Mouse (Mus musculus): ENCODE results near the gene Rcor2. TPM values are rescaled to one million over a fixed set of nuclear protein-coding genes. Genes with fewer than 3 reads are reported as not detected.
A peak's percentile ranks its signal among the peaks of the same experiment; 100 is the strongest.

Rcor2 gene
- polyA plus RNA-seq, 1 experiment: 1.8 TPM

DNA sequence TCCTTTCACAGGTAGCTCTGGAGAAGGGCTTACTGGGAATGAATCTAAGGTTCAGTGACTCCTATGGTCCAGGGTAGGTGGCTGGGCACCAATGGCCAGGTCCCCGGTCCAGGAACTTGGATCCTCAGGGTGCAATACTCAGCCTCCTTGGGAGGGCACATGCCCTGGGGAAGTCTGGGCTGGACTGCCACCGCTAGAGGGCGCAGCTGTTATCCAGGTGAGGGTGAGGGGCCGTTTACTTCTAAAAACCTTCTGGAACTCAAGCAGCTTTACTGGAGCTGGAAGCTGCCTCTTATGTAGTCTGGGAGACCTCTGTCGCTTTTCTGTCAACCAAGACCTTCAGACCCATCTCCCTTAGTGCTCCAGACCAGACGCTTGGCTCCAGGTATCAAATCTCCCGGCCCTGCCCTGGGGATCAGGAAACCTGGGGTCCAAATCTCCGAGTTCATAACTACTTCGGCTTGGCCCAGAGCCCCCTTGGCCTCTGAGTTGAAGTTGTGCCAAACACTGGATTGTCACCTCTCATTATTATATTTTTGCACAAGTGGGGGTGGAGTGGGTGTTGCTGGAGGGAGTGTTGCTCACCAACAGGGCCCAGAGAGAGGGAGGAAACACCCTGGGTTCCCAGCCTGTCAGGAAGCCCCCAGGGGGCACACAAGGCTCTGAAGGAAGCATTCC, 2.9 kb upstream of the Rcor2 start:
- Histone ChIP-seq H3K27me3 (ENCODE audit: control insufficient read depth, insufficient read depth, low read length) (no peaks in the 10 kb centered on the region; the same call in 1 of the 2 replicates), H3K27ac (ENCODE audit: insufficient read depth, low read length) (no peak overlapping the region), H3K36me3 (ENCODE audit: control insufficient read depth, insufficient read depth, low read length) (no peaks in the 10 kb centered on the region), H3K4me3 (ENCODE audit: extremely low read depth, insufficient read depth, insufficient read length) (no peak overlapping the region), H3K4me1 (ENCODE audit: control insufficient read depth, insufficient read depth, insufficient read length) (peaks cover 18% of the 10 kb centered on the region)
- peak; percentile 93 for TF ChIP-seq CTCF (IDR thresholded peaks at IDR 0.05; ENCODE audit: extremely low read depth, insufficient read depth, insufficient read length, insufficient replicate concordance)
- no peak for TF ChIP-seq POLR2A (IDR thresholded peaks at IDR 0.05; ENCODE audit: low read depth, low read length)
- 31% methylated on average over 9 of the region's 9 CpGs for WGBS
- peak; percentile 48 to 80 for DNase-seq (ENCODE audit: low read depth in 1 of 2, low spot score in 2 of 2)

DNA sequence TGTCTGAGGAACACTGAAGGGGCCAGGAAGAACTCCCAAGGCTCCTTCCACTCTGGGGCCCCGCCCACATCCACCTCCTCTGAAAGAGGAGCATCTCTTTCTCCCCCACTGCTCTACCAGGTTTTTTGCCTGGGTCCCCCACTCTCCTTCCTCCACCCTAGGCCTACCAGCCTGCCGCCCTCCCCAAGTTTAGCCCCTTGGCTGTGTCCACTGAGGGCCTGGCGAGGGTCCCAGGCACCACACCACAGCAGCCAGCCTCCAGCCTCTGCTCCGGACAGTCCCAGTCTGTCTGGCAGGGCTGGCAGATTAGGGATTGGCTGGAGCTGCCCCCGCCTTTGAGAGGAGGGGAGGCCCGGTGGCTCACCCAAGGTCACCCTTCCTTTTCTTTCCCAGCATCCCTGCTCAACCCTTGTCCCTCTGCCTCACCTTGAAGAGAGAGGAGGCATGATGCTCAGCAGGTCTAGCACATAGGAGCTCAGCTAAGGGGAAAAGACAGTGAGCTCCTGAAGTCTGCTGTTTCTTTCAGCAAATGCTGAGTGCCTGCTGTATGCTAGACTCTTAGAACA, 2.3 kb upstream of the Rcor2 start:
- 71% methylated on average over 6 of the region's 6 CpGs for WGBS
- H3K36me3 ChIP-seq (ENCODE audit: control insufficient read depth, insufficient read depth, low read length): no peaks in the 10 kb centered on the region
- no peak overlapping the region for H3K4me3 ChIP-seq (ENCODE audit: extremely low read depth, insufficient read depth, insufficient read length)
- H3K27me3 ChIP-seq (ENCODE audit: control insufficient read depth, insufficient read depth, low read length): no peaks in the 10 kb centered on the region; the same call in 1 of the 2 replicates
- no peak overlapping the region for H3K27ac ChIP-seq (ENCODE audit: insufficient read depth, low read length)
- TF ChIP-seq POLR2A (IDR thresholded peaks at IDR 0.05; ENCODE audit: low read depth, low read length): no peak
- no peak for TF ChIP-seq CTCF (IDR thresholded peaks at IDR 0.05; ENCODE audit: extremely low read depth, insufficient read depth, insufficient read length, insufficient replicate concordance)
- DNase-seq (ENCODE audit: low read depth in 1 of 2, low spot score in 2 of 2): no peak
- peaks cover 24% of the 10 kb centered on the region for H3K4me1 ChIP-seq (ENCODE audit: control insufficient read depth, insufficient read depth, insufficient read length)

DNA sequence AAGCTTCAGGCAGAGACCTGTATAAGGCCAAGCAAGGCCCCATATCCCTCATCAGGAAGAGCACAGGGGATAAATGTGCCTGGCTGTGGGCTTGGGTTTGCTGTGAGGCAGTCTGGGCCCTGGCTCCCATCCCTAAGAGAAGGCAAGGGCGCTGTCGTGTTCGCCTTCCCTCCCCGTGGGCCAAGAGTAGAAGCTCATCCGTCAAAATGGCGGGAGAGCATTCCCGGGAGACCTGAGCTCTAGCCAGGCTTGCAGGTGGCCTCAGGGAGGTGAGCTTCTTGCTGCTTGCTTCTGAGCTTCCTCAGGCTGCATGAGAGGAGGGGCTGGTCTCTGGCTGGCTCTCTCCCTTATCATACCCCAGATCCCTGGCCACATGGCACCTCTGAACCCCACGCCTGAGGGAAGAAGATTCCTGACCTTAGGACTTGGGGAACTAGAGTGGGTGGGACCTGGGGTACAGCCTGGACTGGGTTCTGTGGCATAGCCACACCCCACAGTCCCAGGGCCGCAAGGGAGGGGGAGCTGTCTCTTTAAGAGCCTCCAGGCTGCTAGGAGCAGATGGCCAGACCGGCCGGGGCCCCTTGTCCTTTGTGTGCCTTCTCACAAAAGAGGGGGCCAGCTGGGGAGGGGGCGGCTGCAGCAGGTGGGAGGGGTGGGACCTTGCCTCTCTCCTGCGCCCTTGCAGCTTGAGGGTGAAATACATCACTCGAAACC, 1.5 kb upstream of the Rcor2 start:
- no peak for TF ChIP-seq CTCF (IDR thresholded peaks at IDR 0.05; ENCODE audit: extremely low read depth, insufficient read depth, insufficient read length, insufficient replicate concordance)
- no peak for TF ChIP-seq POLR2A (IDR thresholded peaks at IDR 0.05; ENCODE audit: low read depth, low read length)
- H3K4me1 ChIP-seq (ENCODE audit: control insufficient read depth, insufficient read depth, insufficient read length): peaks cover 25% of the 10 kb centered on the region

DNA sequence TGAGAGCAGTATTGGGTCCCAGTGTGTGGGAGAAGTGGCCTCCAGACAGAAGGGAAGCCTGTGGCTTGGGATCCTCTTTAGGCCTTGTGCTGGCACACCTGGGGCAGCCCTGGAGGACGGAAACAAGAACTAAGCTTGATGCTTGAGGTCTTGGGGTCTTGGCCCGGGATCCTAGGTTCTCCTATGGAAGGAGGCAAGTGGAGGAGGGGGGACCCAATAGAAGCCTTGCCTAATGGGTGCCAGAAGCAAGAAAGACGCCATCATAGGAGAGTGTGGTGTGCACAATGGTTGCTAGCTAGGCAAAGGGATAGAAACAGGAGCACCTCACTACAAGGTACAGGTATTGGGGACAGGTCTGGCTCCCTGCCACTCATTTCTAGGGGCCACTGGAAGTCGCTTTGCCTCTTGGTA, 699 bp upstream of the Rcor2 start:
- H3K27ac ChIP-seq (ENCODE audit: insufficient read depth, low read length): no peak overlapping the region
- H3K27me3 ChIP-seq (ENCODE audit: control insufficient read depth, insufficient read depth, low read length): no peaks in the 10 kb centered on the region; the same call in 1 of the 2 replicates
- no peaks in the 10 kb centered on the region for H3K36me3 ChIP-seq (ENCODE audit: control insufficient read depth, insufficient read depth, low read length)
- DNase-seq (ENCODE audit: low read depth in 1 of 2, low spot score in 2 of 2): no peak
- WGBS: 52% methylated on average over 4 of the region's 4 CpGs
- TF ChIP-seq CTCF (IDR thresholded peaks at IDR 0.05; ENCODE audit: extremely low read depth, insufficient read depth, insufficient read length, insufficient replicate concordance) (no peak), POLR2A (IDR thresholded peaks at IDR 0.05; ENCODE audit: low read depth, low read length) (no peak)
- peaks cover 25% of the 10 kb centered on the region for H3K4me1 ChIP-seq (ENCODE audit: control insufficient read depth, insufficient read depth, insufficient read length)
- H3K4me3 ChIP-seq (ENCODE audit: extremely low read depth, insufficient read depth, insufficient read length): no peak overlapping the region

More for the DNA sequence above, 1.5 kb upstream of the Rcor2 start:
- H3K27me3 ChIP-seq (ENCODE audit: control insufficient read depth, insufficient read depth, low read length): no peaks in the 10 kb centered on the region; the same call in 1 of the 2 replicates
- no peak overlapping the region for H3K27ac ChIP-seq (ENCODE audit: insufficient read depth, low read length)
- no peak for DNase-seq (ENCODE audit: low read depth in 1 of 2, low spot score in 2 of 2)
- no peak overlapping the region for H3K4me3 ChIP-seq (ENCODE audit: extremely low read depth, insufficient read depth, insufficient read length)
- WGBS: 55% methylated on average over 14 of the region's 14 CpGs
- no peaks in the 10 kb centered on the region for H3K36me3 ChIP-seq (ENCODE audit: control insufficient read depth, insufficient read depth, low read length)

DNA sequence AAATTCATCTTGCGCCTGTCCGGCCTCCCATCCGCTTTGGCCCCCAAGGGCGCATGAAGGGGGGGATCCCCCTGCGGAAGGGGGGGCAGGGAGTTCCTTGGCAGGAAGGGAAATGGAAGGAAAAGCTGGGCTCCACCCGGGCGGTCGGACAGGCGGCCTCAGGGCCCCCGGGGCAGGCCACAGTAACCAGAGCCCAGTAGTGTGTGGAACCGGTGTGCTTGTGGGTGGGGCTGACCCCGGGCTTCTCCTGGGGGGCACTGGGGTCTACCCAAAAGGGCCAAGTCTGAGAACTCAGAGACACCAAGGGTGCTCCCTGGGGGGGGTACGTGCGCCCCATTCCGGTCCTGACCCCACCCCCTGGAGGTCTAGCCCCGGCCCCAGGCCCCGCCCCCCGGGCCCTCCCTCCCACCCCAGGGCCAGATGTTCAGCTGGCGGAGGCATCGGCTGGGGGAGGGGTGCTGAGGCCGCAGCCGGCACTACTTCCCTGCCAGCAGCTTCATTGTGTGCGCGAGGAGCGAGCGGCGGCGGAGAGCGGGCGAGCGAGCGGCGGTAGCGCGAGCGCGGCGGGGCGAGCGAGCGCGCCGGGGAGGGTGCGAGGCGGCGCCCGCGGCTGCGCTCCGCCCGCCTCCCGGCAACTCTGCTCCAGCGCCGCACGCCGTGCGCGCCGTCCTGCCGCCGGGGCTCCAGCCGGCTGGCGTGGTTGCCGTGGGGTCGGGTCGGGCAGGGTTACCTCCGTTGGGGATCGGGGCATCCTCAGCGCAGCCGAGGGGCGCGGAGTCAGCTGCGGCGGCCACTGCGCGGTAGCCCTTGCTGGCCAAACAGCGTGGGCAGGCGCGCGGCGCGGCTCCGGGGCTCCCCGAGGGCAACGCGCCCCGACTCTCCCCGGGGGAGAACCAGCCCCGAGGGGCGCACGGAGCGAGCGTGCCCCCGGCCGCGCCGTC, 926 bp downstream of the Rcor2 start:
- Histone ChIP-seq H3K27ac (ENCODE audit: insufficient read depth, low read length) (0 out of 2 replicates have a peak overlapping the region, but pooled peaks have one; percentile 30), H3K27me3 (ENCODE audit: control insufficient read depth, insufficient read depth, low read length) (no peaks in the 10 kb centered on the region; the same call in 1 of the 2 replicates), H3K4me1 (ENCODE audit: control insufficient read depth, insufficient read depth, insufficient read length) (peaks cover 25% of the 10 kb centered on the region), H3K36me3 (ENCODE audit: control insufficient read depth, insufficient read depth, low read length) (no peaks in the 10 kb centered on the region), H3K4me3 (ENCODE audit: extremely low read depth, insufficient read depth, insufficient read length) (peak overlapping the region; percentile 71)
- 2% methylated on average over 71 of the region's 97 CpGs for WGBS
- peak; percentile 49 to 80 for DNase-seq (ENCODE audit: low read depth in 1 of 2, low spot score in 2 of 2)
- TF ChIP-seq POLR2A (IDR thresholded peaks at IDR 0.05; ENCODE audit: low read depth, low read length) (no peak), CTCF (IDR thresholded peaks at IDR 0.05; ENCODE audit: extremely low read depth, insufficient read depth, insufficient read length, insufficient replicate concordance) (no peak)

DNA sequence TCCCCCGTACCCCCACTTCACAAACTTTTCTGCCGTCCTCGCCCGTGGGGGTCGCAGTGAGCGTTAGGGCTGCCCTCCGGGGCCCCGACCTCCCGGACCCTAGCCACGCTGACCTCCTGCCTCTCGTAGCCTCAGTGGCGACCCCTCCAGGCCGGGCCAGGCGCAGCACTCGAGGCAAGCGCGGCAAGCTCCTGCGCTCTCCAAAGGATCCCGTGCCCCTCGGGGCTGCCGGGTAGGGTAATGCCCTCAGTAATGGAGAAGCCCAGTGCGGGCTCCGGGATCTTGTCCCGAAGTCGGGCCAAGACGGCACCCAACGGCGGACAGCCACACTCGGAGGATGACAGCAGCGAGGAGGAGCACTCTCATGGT, 1.6 kb downstream of the Rcor2 start:
- no peaks in the 10 kb centered on the region for H3K36me3 ChIP-seq (ENCODE audit: control insufficient read depth, insufficient read depth, low read length)
- peak; percentile 33 to 73 for DNase-seq (ENCODE audit: low read depth in 1 of 2, low spot score in 2 of 2)
- no peak for TF ChIP-seq POLR2A (IDR thresholded peaks at IDR 0.05; ENCODE audit: low read depth, low read length)
- TF ChIP-seq CTCF (IDR thresholded peaks at IDR 0.05; ENCODE audit: extremely low read depth, insufficient read depth, insufficient read length, insufficient replicate concordance): peak; percentile 50; the same call in 1 of the 2 replicates
- no peaks in the 10 kb centered on the region; the same call in 1 of the 2 replicates for H3K27me3 ChIP-seq (ENCODE audit: control insufficient read depth, insufficient read depth, low read length)
- WGBS: under 1% methylated on average over 27 of the region's 30 CpGs
- H3K4me3 ChIP-seq (ENCODE audit: extremely low read depth, insufficient read depth, insufficient read length): peak overlapping the region; percentile 71
- peaks cover 25% of the 10 kb centered on the region for H3K4me1 ChIP-seq (ENCODE audit: control insufficient read depth, insufficient read depth, insufficient read length)
- H3K27ac ChIP-seq (ENCODE audit: insufficient read depth, low read length): no peak overlapping the region
